Mouse (Mus musculus): Measurements from ENCODE around the gene Arl11.

Gene Arl11

GRCm38 (mm10) chr14:61309593-61309992 is at the start of gene Arl11:
Arl11 (plus strand) TSS chr14:61309753.
- DNase-seq: no peak

GRCm38 (mm10) chr14:61267908-61268475 is 41.6 kb upstream of the Arl11 start:
- DNase-seq: peak; percentile 77

GRCm38 (mm10) chr14:61274414-61275198 is 34.9 kb upstream of the Arl11 start:
- no peak for DNase-seq

GRCm38 (mm10) chr14:61277285-61277684 is 32.3 kb upstream of the Arl11 start:
- DNase-seq: no peak

- DNase-seq: no peak
These were observed 30.8 kb upstream of the Arl11 start for GRCm38 (mm10) chr14:61278676-61279300.

GRCm38 (mm10) chr14:61288606-61289286 is 20.8 kb upstream of the Arl11 start:
- DNase-seq: no peak

GRCm38 (mm10) chr14:61290664-61291063 is 18.9 kb upstream of the Arl11 start:
- no peak for DNase-seq

- DNase-seq: peak; percentile 53
These were observed 15.4 kb upstream of the Arl11 start for GRCm38 (mm10) chr14:61293884-61294737.

GRCm38 (mm10) chr14:61294738-61295079 is 14.8 kb upstream of the Arl11 start:
- peak; percentile 31 for DNase-seq

GRCm38 (mm10) chr14:61299810-61300209 is 9.7 kb upstream of the Arl11 start:
- DNase-seq: no peak

GRCm38 (mm10) chr14:61301323-61301722 is 8.2 kb upstream of the Arl11 start:
- DNase-seq: no peak

GRCm38 (mm10) chr14:61302428-61302827 is 7.1 kb upstream of the Arl11 start:
- no peak for DNase-seq

- DNase-seq: no peak
These were observed 5.5 kb upstream of the Arl11 start for GRCm38 (mm10) chr14:61303969-61304609.

GRCm38 (mm10) chr14:61310036-61310772 is 651 bp downstream of the Arl11 start:
- DNase-seq: no peak

- DNase-seq: no peak
These were observed 1.4 kb downstream of the Arl11 start for GRCm38 (mm10) chr14:61310963-61311362.

- peak; percentile 41 for DNase-seq
These were observed 7.3 kb downstream of the Arl11 start for GRCm38 (mm10) chr14:61316861-61317260.

GRCm38 (mm10) chr14:61320765-61321164 is 11.2 kb downstream of the Arl11 start:
- DNase-seq: no peak

- DNase-seq: no peak
These were observed 11.6 kb downstream of the Arl11 start for GRCm38 (mm10) chr14:61321200-61321599.

GRCm38 (mm10) chr14:61322740-61323139 is 13.2 kb downstream of the Arl11 start:
- DNase-seq: no peak

GRCm38 (mm10) chr14:61327007-61327406 is 17.5 kb downstream of the Arl11 start:
- peak; percentile 35 for DNase-seq

Measured in cerebellum, adult 11-12 months (tissue).